Mouse (Mus musculus): ENCODE results near the gene Gm9573. TPM values are rescaled to one million over a fixed set of nuclear protein-coding genes. Genes with fewer than 3 reads are reported as not detected.

Gm9573 gene
- polyA plus RNA-seq, 1 experiment from 2014 or later = not detected

DNA sequence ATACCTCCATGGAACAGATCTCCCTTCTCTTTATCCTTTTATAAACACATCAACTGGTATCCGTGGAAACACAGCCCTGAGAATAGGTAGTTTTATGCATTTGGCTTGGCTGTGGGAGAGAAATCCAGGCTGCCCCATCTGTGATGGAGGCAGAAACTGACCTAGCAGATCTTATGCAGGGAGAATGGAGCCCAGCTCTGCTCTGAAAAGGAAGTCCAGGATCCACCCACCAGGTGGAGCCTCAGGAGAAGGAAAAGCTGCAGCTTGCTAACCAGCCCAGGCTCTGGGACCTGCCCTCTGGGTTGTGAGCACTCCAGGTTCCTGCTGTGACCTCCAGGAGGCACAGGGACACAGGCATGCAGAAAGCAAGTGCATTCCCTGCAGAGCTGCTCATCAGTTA, 7.6 kb upstream of the Gm9573 start:
- ATAC-seq (replicated peaks; ENCODE audit: insufficient number of reproducible peaks, low FRiP score, low TSS enrichment) = no peak
- Histone ChIP-seq H3K4me3 (ENCODE audit: low read depth, low read length) (no peak overlapping the region), H3K9me3 (replicated peaks; ENCODE audit: control insufficient read depth, low read length) (no peaks in the 10 kb centered on the region), H3K36me3 (ENCODE audit: control insufficient read depth, insufficient read depth, low read length) (no peaks in the 10 kb centered on the region), H3K27me3 (ENCODE audit: control insufficient read depth, insufficient read depth, low read length) (peaks cover 3% of the 10 kb centered on the region), H3K27ac (ENCODE audit: low read depth, low read length) (no peak overlapping the region), H3K9ac (ENCODE audit: low read depth, low read length) (no peak overlapping the region), H3K4me2 (no peak overlapping the region), H3K4me1 (ENCODE audit: control insufficient read depth, insufficient read depth, low read length) (peaks cover 4% of the 10 kb centered on the region; the same call in 1 of the 2 replicates)
- 15% methylated on average over 1 of the region's 1 CpGs for WGBS (ENCODE audit: insufficient replicate concordance)

DNA sequence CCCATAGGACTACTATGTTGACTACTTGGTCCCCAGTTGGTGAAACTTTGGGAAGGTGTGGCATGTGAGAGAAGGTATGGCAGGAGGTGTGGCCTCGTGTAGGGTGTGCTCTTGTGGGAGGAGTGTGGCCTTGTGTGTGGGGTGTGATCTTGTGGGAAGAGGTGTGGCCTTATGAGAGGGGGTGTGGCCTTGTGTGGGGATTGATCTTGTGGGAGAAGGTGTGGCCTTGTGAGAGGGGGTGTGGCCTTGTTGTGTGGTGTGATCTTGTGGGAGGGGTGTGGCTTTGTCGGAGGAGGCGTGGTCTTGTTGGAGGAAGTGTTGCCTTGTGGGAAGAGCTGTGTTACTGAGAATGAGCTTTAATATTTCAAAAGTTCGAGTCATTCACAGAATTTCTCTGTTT, 9.3 kb downstream of the Gm9573 start:
- 60% methylated on average over 4 of the region's 4 CpGs for WGBS (ENCODE audit: insufficient replicate concordance)
- Histone ChIP-seq H3K27me3 (ENCODE audit: control insufficient read depth, insufficient read depth, low read length) (0 out of 2 replicates have a peak, but pooled peaks cover 3% of the 10 kb centered on the region), H3K36me3 (ENCODE audit: control insufficient read depth, insufficient read depth, low read length) (no peaks in the 10 kb centered on the region), H3K4me3 (ENCODE audit: low read depth, low read length) (no peak overlapping the region), H3K4me1 (ENCODE audit: control insufficient read depth, insufficient read depth, low read length) (no peaks in the 10 kb centered on the region), H3K4me2 (no peak overlapping the region), H3K9me3 (replicated peaks; ENCODE audit: control insufficient read depth, low read length) (no peaks in the 10 kb centered on the region), H3K9ac (ENCODE audit: low read depth, low read length) (no peak overlapping the region), H3K27ac (ENCODE audit: low read depth, low read length) (no peak overlapping the region)
- no peak for ATAC-seq (replicated peaks; ENCODE audit: insufficient number of reproducible peaks, low FRiP score, low TSS enrichment)

- H3K9ac ChIP-seq (ENCODE audit: low read depth, low read length) = no peak overlapping the region
- 46% methylated on average over 8 of the region's 8 CpGs for WGBS (ENCODE audit: insufficient replicate concordance)
- ATAC-seq (replicated peaks; ENCODE audit: insufficient number of reproducible peaks, low FRiP score, low TSS enrichment) = 0 out of 2 replicates have a peak, but pooled peaks have one; percentile 18
- H3K4me2 ChIP-seq = no peak overlapping the region
- no peaks in the 10 kb centered on the region for H3K9me3 ChIP-seq (replicated peaks; ENCODE audit: control insufficient read depth, low read length)
- H3K36me3 ChIP-seq (ENCODE audit: control insufficient read depth, insufficient read depth, low read length) = no peaks in the 10 kb centered on the region
- H3K27me3 ChIP-seq (ENCODE audit: control insufficient read depth, insufficient read depth, low read length) = no peaks in the 10 kb centered on the region
- H3K4me3 ChIP-seq (ENCODE audit: low read depth, low read length) = no peak overlapping the region
- H3K4me1 ChIP-seq (ENCODE audit: control insufficient read depth, insufficient read depth, low read length) = no peaks in the 10 kb centered on the region
- H3K27ac ChIP-seq (ENCODE audit: low read depth, low read length) = no peak overlapping the region
Observed at GRCm38 (mm10) chr17:35601736-35602354, 24.6 kb downstream of the Gm9573 start.

- Histone ChIP-seq H3K9ac (ENCODE audit: low read depth, low read length) (no peak within 1 kb of the TSS), H3K4me2 (no peak within 1 kb of the TSS), H3K27me3 (ENCODE audit: control insufficient read depth, insufficient read depth, low read length) (no peaks in the 10 kb centered on the region), H3K4me1 (ENCODE audit: control insufficient read depth, insufficient read depth, low read length) (no peaks in the 10 kb centered on the region), H3K36me3 (ENCODE audit: control insufficient read depth, insufficient read depth, low read length) (no peaks in the 10 kb centered on the region), H3K27ac (ENCODE audit: low read depth, low read length) (no peak within 1 kb of the TSS), H3K9me3 (replicated peaks; ENCODE audit: control insufficient read depth, low read length) (no peaks in the 10 kb centered on the region), H3K4me3 (ENCODE audit: low read depth, low read length) (no peak within 1 kb of the TSS)
- no peak for ATAC-seq (replicated peaks; ENCODE audit: insufficient number of reproducible peaks, low FRiP score, low TSS enrichment)
- WGBS (ENCODE audit: insufficient replicate concordance) = 60% methylated on average over 2 of the region's 2 CpGs
Observed at GRCm38 (mm10) chr17:35601249-35601648, 25.2 kb downstream of the Gm9573 start, which contains the start of gene Sfta2. TSS of gene Sfta2 (plus strand) at chr17:35601549.

DNA sequence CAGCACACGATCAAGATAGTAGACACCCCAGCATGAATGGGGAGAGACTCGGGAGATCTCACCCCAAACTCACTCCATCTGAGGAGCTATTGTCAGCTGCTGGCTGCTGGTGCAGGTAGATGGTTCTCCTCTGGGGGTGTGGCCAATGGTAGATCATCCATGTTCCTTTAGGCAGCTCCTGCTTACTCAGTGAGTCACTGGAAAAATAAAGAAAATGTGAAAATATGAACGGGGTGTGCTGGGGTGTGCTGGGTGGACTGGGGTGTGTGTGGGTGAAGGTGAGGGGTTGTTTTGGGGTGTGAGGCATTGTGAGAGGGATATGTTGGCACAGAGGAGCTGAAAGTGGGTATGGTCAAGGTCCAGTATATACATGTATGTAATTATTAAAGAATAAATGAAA, 29.0 kb downstream of the Gm9573 start:
- 85% methylated on average over 3 of the region's 3 CpGs for WGBS (ENCODE audit: insufficient replicate concordance)
- H3K4me3 ChIP-seq (ENCODE audit: low read depth, low read length) = no peak overlapping the region
- H3K36me3 ChIP-seq (ENCODE audit: control insufficient read depth, insufficient read depth, low read length) = no peaks in the 10 kb centered on the region
- no peaks in the 10 kb centered on the region for H3K4me1 ChIP-seq (ENCODE audit: control insufficient read depth, insufficient read depth, low read length)
- no peak overlapping the region for H3K27ac ChIP-seq (ENCODE audit: low read depth, low read length)
- no peak overlapping the region for H3K4me2 ChIP-seq
- H3K9me3 ChIP-seq (replicated peaks; ENCODE audit: control insufficient read depth, low read length) = no peaks in the 10 kb centered on the region
- ATAC-seq (replicated peaks; ENCODE audit: insufficient number of reproducible peaks, low FRiP score, low TSS enrichment) = no peak
- H3K27me3 ChIP-seq (ENCODE audit: control insufficient read depth, insufficient read depth, low read length) = no peaks in the 10 kb centered on the region
- no peak overlapping the region for H3K9ac ChIP-seq (ENCODE audit: low read depth, low read length)

- no peak for ATAC-seq (replicated peaks; ENCODE audit: insufficient number of reproducible peaks, low FRiP score, low TSS enrichment)
Observed at GRCm38 (mm10) chr17:35594456-35594855, 32.0 kb downstream of the Gm9573 start.

GRCm38 (mm10) chr17:35593786-35594185, 32.7 kb downstream of the Gm9573 start:
- Histone ChIP-seq H3K9me3 (replicated peaks; ENCODE audit: control insufficient read depth, low read length) (no peaks in the 10 kb centered on the region), H3K4me3 (ENCODE audit: low read depth, low read length) (no peak overlapping the region), H3K4me1 (ENCODE audit: control insufficient read depth, insufficient read depth, low read length) (no peaks in the 10 kb centered on the region), H3K9ac (ENCODE audit: low read depth, low read length) (no peak overlapping the region), H3K27ac (ENCODE audit: low read depth, low read length) (no peak overlapping the region), H3K36me3 (ENCODE audit: control insufficient read depth, insufficient read depth, low read length) (no peaks in the 10 kb centered on the region), H3K4me2 (no peak overlapping the region), H3K27me3 (ENCODE audit: control insufficient read depth, insufficient read depth, low read length) (no peaks in the 10 kb centered on the region)
- ATAC-seq (replicated peaks; ENCODE audit: insufficient number of reproducible peaks, low FRiP score, low TSS enrichment) = no peak
- WGBS (ENCODE audit: insufficient replicate concordance) = 29% methylated on average over 4 of the region's 4 CpGs

More at GRCm38 (mm10) chr17:35594456-35594855, 32.0 kb downstream of the Gm9573 start:
- WGBS (ENCODE audit: insufficient replicate concordance) = 72% methylated on average over 7 of the region's 7 CpGs
- Histone ChIP-seq H3K4me1 (ENCODE audit: control insufficient read depth, insufficient read depth, low read length) (no peaks in the 10 kb centered on the region), H3K9me3 (replicated peaks; ENCODE audit: control insufficient read depth, low read length) (no peaks in the 10 kb centered on the region), H3K27ac (ENCODE audit: low read depth, low read length) (no peak overlapping the region), H3K4me2 (no peak overlapping the region), H3K36me3 (ENCODE audit: control insufficient read depth, insufficient read depth, low read length) (no peaks in the 10 kb centered on the region), H3K9ac (ENCODE audit: low read depth, low read length) (no peak overlapping the region), H3K4me3 (ENCODE audit: low read depth, low read length) (no peak overlapping the region), H3K27me3 (ENCODE audit: control insufficient read depth, insufficient read depth, low read length) (no peaks in the 10 kb centered on the region)

GRCm38 (mm10) chr17:35592131-35592530, 34.3 kb downstream of the Gm9573 start:
- H3K36me3 ChIP-seq (ENCODE audit: control insufficient read depth, insufficient read depth, low read length) = no peaks in the 10 kb centered on the region
- H3K27me3 ChIP-seq (ENCODE audit: control insufficient read depth, insufficient read depth, low read length) = no peaks in the 10 kb centered on the region
- no peak for ATAC-seq (replicated peaks; ENCODE audit: insufficient number of reproducible peaks, low FRiP score, low TSS enrichment)
- no peak overlapping the region for H3K27ac ChIP-seq (ENCODE audit: low read depth, low read length)
- no peak overlapping the region for H3K4me2 ChIP-seq
- no peak overlapping the region for H3K9ac ChIP-seq (ENCODE audit: low read depth, low read length)
- H3K4me1 ChIP-seq (ENCODE audit: control insufficient read depth, insufficient read depth, low read length) = no peaks in the 10 kb centered on the region
- H3K9me3 ChIP-seq (replicated peaks; ENCODE audit: control insufficient read depth, low read length) = 0 out of 2 replicates have a peak, but pooled peaks cover 2% of the 10 kb centered on the region
- 76% methylated on average over 9 of the region's 9 CpGs for WGBS (ENCODE audit: insufficient replicate concordance)
- H3K4me3 ChIP-seq (ENCODE audit: low read depth, low read length) = no peak overlapping the region

DNA sequence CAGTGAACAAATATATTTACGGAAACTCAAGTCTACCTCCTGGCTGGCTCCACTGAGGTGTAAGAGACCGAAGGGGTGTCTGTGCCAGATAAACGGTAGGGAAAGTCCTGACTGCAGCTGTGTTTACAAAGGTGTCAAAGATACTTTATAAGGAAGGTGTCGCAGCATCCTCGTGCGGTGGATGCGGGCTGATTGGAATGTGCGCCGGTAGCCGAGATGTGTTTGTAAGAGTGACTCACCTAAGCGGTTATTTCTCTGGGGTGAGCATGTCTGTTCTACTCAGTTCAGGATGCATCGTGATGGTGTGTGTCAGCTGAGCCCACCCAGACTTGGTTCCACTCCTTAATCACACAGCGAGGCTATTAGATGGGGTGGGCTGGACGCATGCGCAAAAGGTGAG, 34.7 kb downstream of the Gm9573 start:
- no peaks in the 10 kb centered on the region for H3K36me3 ChIP-seq (ENCODE audit: control insufficient read depth, insufficient read depth, low read length)
- no peak for ATAC-seq (replicated peaks; ENCODE audit: insufficient number of reproducible peaks, low FRiP score, low TSS enrichment)
- no peaks in the 10 kb centered on the region for H3K4me1 ChIP-seq (ENCODE audit: control insufficient read depth, insufficient read depth, low read length)
- no peaks in the 10 kb centered on the region for H3K27me3 ChIP-seq (ENCODE audit: control insufficient read depth, insufficient read depth, low read length)
- H3K9ac ChIP-seq (ENCODE audit: low read depth, low read length) = no peak overlapping the region
- no peak overlapping the region for H3K4me3 ChIP-seq (ENCODE audit: low read depth, low read length)
- H3K27ac ChIP-seq (ENCODE audit: low read depth, low read length) = no peak overlapping the region
- 85% methylated on average over 15 of the region's 15 CpGs for WGBS (ENCODE audit: insufficient replicate concordance)
- H3K4me2 ChIP-seq = no peak overlapping the region
- H3K9me3 ChIP-seq (replicated peaks; ENCODE audit: control insufficient read depth, low read length) = 0 out of 2 replicates have a peak, but pooled peaks cover 3% of the 10 kb centered on the region

Measured in heart, embryonic 11.5 days (tissue).